Mouse (Mus musculus) intestine, embryonic 16.5 days (tissue): Measurements from ENCODE around the gene Ccdc12. TPM values are rescaled to one million over a fixed set of nuclear protein-coding genes. Genes with fewer than 3 reads are reported as not detected.

Experiments used
- ATAC-seq: fragments of 200-750 bp; cut with Nextera tagmentation; 2 replicates; pipeline ENCODE4 v1.8.0; 2017; ENCODE audit warnings: moderate TSS enrichment, moderate library complexity
- H3K27ac ChIP-seq: fragments of 300-500 bp; sonication (generic); 2 replicates; pipeline ENCODE4 v1.5.1; 2014; ENCODE audit warnings: mild to moderate bottlenecking, low read length
- H3K27me3 ChIP-seq: fragments of 300-500 bp; sonication (generic); replicated peaks from 2 replicates; pipeline ENCODE4 v1.6.1; 2014; ENCODE audit warnings: low read length, control low read depth, mixed read lengths; ENCODE audit not compliant: control insufficient read depth, insufficient read depth
- H3K36me3 ChIP-seq: fragments of 300-500 bp; sonication (generic); 2 replicates; pipeline ENCODE4 v1.6.1; 2014; ENCODE audit warnings: low read length, control low read depth; ENCODE audit not compliant: control insufficient read depth, insufficient read depth
- H3K4me1 ChIP-seq: fragments of 300-500 bp; sonication (generic); 2 replicates; pipeline ENCODE4 v1.6.1; 2014; ENCODE audit warnings: low read length, control low read depth, mixed read lengths; ENCODE audit not compliant: control insufficient read depth, insufficient read depth
- H3K4me2 ChIP-seq: fragments of 300-500 bp; sonication (generic); 2 replicates; pipeline ENCODE4 v1.6.1; 2014; ENCODE audit warnings: low read depth, low read length, control low read depth
- H3K4me3 ChIP-seq: fragments of 300-500 bp; sonication (generic); 2 replicates; pipeline ENCODE4 v1.5.1; 2014; ENCODE audit warnings: mild to moderate bottlenecking, low read length
- H3K9ac ChIP-seq: fragments of 300-500 bp; sonication (generic); 2 replicates; pipeline ENCODE4 v1.6.1; 2014; ENCODE audit warnings: low read depth, low read length
- H3K9me3 ChIP-seq: fragments of 300-500 bp; sonication (generic); 2 replicates; pipeline ENCODE4 v1.6.1; 2016; ENCODE audit warnings: low read length, control low read depth; ENCODE audit not compliant: control insufficient read depth
- WGBS: fragments of 180-500 bp; shearing (Covaris S2); extraction: QIAGEN DNeasy Blood & Tissue Kit; methylation state at CpG from one replicate; pipeline ENCODE4 v1.1.7; 2014; 5-methylcytosine and 5-hydroxymethylcytosine counted together
- polyA plus RNA-seq: library from polyadenylated mRNA; unstranded; fragments of >200 nt; fragmentation: Nextera tagmentation; extraction: Ambion mirVana; gene quantifications from 2 replicates; pipeline ENCODE4 v1.2.1, GENCODE M21; 2015

Gene Ccdc12
- polyA plus RNA-seq, 1 experiment from 2014 or later, result 188 TPM

GRCm38 (mm10) chr9:110734154-110734553 is 77.9 kb downstream of the Ccdc12 start:
- no peak for ATAC-seq

GRCm38 (mm10) chr9:110736362-110736761 is 80.1 kb downstream of the Ccdc12 start:
- Histone ChIP-seq H3K4me3 (no peak overlapping the region), H3K4me2 (no peak overlapping the region), H3K27me3 (0 out of 2 replicates have a peak, but pooled peaks cover 4% of the 10 kb centered on the region), H3K27ac (no peak overlapping the region), H3K9ac (no peak overlapping the region), H3K4me1 (peaks cover 34% of the 10 kb centered on the region), H3K9me3 (no peaks in the 10 kb centered on the region), H3K36me3 (no peaks in the 10 kb centered on the region)
- no peak for ATAC-seq
- WGBS, result 50% methylated on average over 9 of the region's 9 CpGs

More at GRCm38 (mm10) chr9:110734154-110734553, 77.9 kb downstream of the Ccdc12 start:
- 80% methylated on average over 7 of the region's 7 CpGs for WGBS
- Histone ChIP-seq H3K4me2 (no peak overlapping the region), H3K9ac (no peak overlapping the region), H3K4me3 (no peak overlapping the region), H3K9me3 (no peaks in the 10 kb centered on the region), H3K4me1 (peaks cover 35% of the 10 kb centered on the region), H3K27ac (no peak overlapping the region), H3K36me3 (no peaks in the 10 kb centered on the region), H3K27me3 (0 out of 2 replicates have a peak, but pooled peaks cover 6% of the 10 kb centered on the region)

GRCm38 (mm10) chr9:110738054-110738453 is 81.8 kb downstream of the Ccdc12 start:
- peaks cover 27% of the 10 kb centered on the region for H3K4me1 ChIP-seq
- H3K9ac ChIP-seq, result no peak overlapping the region
- H3K27me3 ChIP-seq, result peaks cover 9% of the 10 kb centered on the region; the same call in 1 of the 2 replicates
- no peak overlapping the region for H3K27ac ChIP-seq
- no peak overlapping the region for H3K4me2 ChIP-seq
- ATAC-seq, result no peak
- H3K4me3 ChIP-seq, result no peak overlapping the region
- H3K36me3 ChIP-seq, result no peaks in the 10 kb centered on the region
- H3K9me3 ChIP-seq, result no peaks in the 10 kb centered on the region
- WGBS, result 50% methylated on average over 1 of the region's 1 CpGs

- H3K27ac ChIP-seq, result no peak overlapping the region
- no peaks in the 10 kb centered on the region for H3K9me3 ChIP-seq
- 84% methylated on average over 7 of the region's 7 CpGs for WGBS
- H3K4me1 ChIP-seq, result peaks cover 19% of the 10 kb centered on the region
- H3K27me3 ChIP-seq, result peaks cover 13% of the 10 kb centered on the region; the same call in 1 of the 2 replicates
- no peak overlapping the region for H3K4me2 ChIP-seq
- no peak overlapping the region for H3K4me3 ChIP-seq
- ATAC-seq, result no peak
- no peak overlapping the region for H3K9ac ChIP-seq
- no peaks in the 10 kb centered on the region for H3K36me3 ChIP-seq
Measured at GRCm38 (mm10) chr9:110739961-110740360, 83.7 kb downstream of the Ccdc12 start.

- Histone ChIP-seq H3K4me1 (peaks cover 10% of the 10 kb centered on the region; the same call in 1 of the 2 replicates), H3K9me3 (no peaks in the 10 kb centered on the region), H3K9ac (peak within 1 kb of the TSS; percentile 77), H3K36me3 (no peaks in the 10 kb centered on the region), H3K27me3 (peaks cover 11% of the 10 kb centered on the region; the same call in 1 of the 2 replicates), H3K4me3 (peak within 1 kb of the TSS; percentile 66), H3K4me2 (peak within 1 kb of the TSS; percentile 88), H3K27ac (peak within 1 kb of the TSS; percentile 74)
- ATAC-seq, result no peak
- 4% methylated on average over 14 of the region's 17 CpGs for WGBS
Measured at GRCm38 (mm10) chr9:110741711-110742294, 85.5 kb downstream of the Ccdc12 start, which contains the start of gene Myl3. Myl3 (plus strand) TSS chr9:110741861.

GRCm38 (mm10) chr9:110742295-110742950 is 86.1 kb downstream of the Ccdc12 start:
- Histone ChIP-seq H3K27me3 (peaks cover 11% of the 10 kb centered on the region; the same call in 1 of the 2 replicates), H3K4me3 (peak overlapping the region; percentile 66), H3K9me3 (no peaks in the 10 kb centered on the region), H3K27ac (peak overlapping the region; percentile 74), H3K4me2 (peak overlapping the region; percentile 88), H3K36me3 (no peaks in the 10 kb centered on the region), H3K9ac (peak overlapping the region; percentile 77), H3K4me1 (peaks cover 12% of the 10 kb centered on the region; the same call in 1 of the 2 replicates)
- under 1% methylated on average over 59 of the region's 71 CpGs for WGBS
- peak; percentile 71 for ATAC-seq

GRCm38 (mm10) chr9:110742951-110743455 is 86.7 kb downstream of the Ccdc12 start:
- H3K36me3 ChIP-seq, result no peaks in the 10 kb centered on the region
- under 1% methylated on average over 43 of the region's 49 CpGs for WGBS
- H3K4me2 ChIP-seq, result peak overlapping the region; percentile 88
- H3K27ac ChIP-seq, result peak overlapping the region; percentile 74
- peak overlapping the region; percentile 66 for H3K4me3 ChIP-seq
- ATAC-seq, result peak; percentile 39
- no peaks in the 10 kb centered on the region for H3K9me3 ChIP-seq
- H3K4me1 ChIP-seq, result peaks cover 12% of the 10 kb centered on the region; the same call in 1 of the 2 replicates
- peak overlapping the region; percentile 77 for H3K9ac ChIP-seq
- peaks cover 11% of the 10 kb centered on the region; the same call in 1 of the 2 replicates for H3K27me3 ChIP-seq

- Histone ChIP-seq H3K27ac (peak overlapping the region; percentile 74), H3K9me3 (no peaks in the 10 kb centered on the region), H3K4me1 (peaks cover 12% of the 10 kb centered on the region; the same call in 1 of the 2 replicates), H3K36me3 (no peaks in the 10 kb centered on the region), H3K9ac (peak overlapping the region; percentile 77), H3K4me3 (peak overlapping the region; percentile 66), H3K27me3 (peaks cover 11% of the 10 kb centered on the region; the same call in 1 of the 2 replicates), H3K4me2 (peak overlapping the region; percentile 88)
- peak; percentile 45 for ATAC-seq
- WGBS, result 4% methylated on average over 53 of the region's 63 CpGs
Measured at GRCm38 (mm10) chr9:110743456-110744323, 87.4 kb downstream of the Ccdc12 start.
